Mouse (Mus musculus) cerebellum, postnatal 14 days (tissue): ENCODE results near the gene Hist1h2bf.
"Not testable (repeated sequence)": the region's sequence is repeated elsewhere in the genome, so short reads cannot be mapped to it uniquely, and the experiment has no call there.

ENCODE experiments used
- DNase-seq, 2 experiments: peaks; one replicate each; pipeline ENCODE4 v3.0.0; 2021; ENCODE audit warnings: mixed read lengths in 2 of 2

The Hist1h2bf gene

GRCm38 (mm10) chr13:23542225-23542980 lies 31.6 kb downstream of the Hist1h2bf start:
- not testable (repeated sequence) for DNase-seq

GRCm38 (mm10) chr13:23541497-23541896 lies 32.5 kb downstream of the Hist1h2bf start:
- no peak for DNase-seq

GRCm38 (mm10) chr13:23539821-23540220 lies 34.2 kb downstream of the Hist1h2bf start:
- DNase-seq, result not testable (repeated sequence)

- DNase-seq, result no peak
These were observed 35.7 kb downstream of the Hist1h2bf start for GRCm38 (mm10) chr13:23538249-23538648.

- no peak for DNase-seq
These were observed 36.8 kb downstream of the Hist1h2bf start for GRCm38 (mm10) chr13:23537006-23537710.

GRCm38 (mm10) chr13:23536076-23536822 lies 37.7 kb downstream of the Hist1h2bf start:
- no peak for DNase-seq

- peak; percentile 89 to 93 for DNase-seq
These were observed 38.6 kb downstream of the Hist1h2bf start, which contains the start of gene Hist1h3g for GRCm38 (mm10) chr13:23535137-23536075. Gene Hist1h3g, plus strand, starts transcription at chr13:23535422.

- DNase-seq, result no peak
These were observed 39.4 kb downstream of the Hist1h2bf start for GRCm38 (mm10) chr13:23534368-23535131.

- DNase-seq, result peak; percentile 73 to 79
These were observed 40.2 kb downstream of the Hist1h2bf start, which contains the start of gene Hist1h2af for GRCm38 (mm10) chr13:23533560-23534367. Gene Hist1h2af, plus strand, starts transcription at chr13:23533906.

GRCm38 (mm10) chr13:23532262-23533075 lies 41.5 kb downstream of the Hist1h2bf start:
- DNase-seq, result no peak

GRCm38 (mm10) chr13:23530901-23531875 lies 42.8 kb downstream of the Hist1h2bf start, which contains the start of gene Hist1h4h:
Gene Hist1h4h, plus strand, starts transcription at chr13:23531050.
- peak; percentile 97 to 99 for DNase-seq

- DNase-seq, result peak; percentile 75 to 80
These were observed 43.7 kb downstream of the Hist1h2bf start for GRCm38 (mm10) chr13:23530181-23530900.

- no peak for DNase-seq
These were observed 44.4 kb downstream of the Hist1h2bf start for GRCm38 (mm10) chr13:23529480-23530165.

GRCm38 (mm10) chr13:23529005-23529404 lies 45.0 kb downstream of the Hist1h2bf start:
- DNase-seq, result no peak

- DNase-seq, result peak; percentile 97
These were observed 47.7 kb downstream of the Hist1h2bf start for GRCm38 (mm10) chr13:23526312-23526711.

- no peak for DNase-seq
These were observed 48.1 kb downstream of the Hist1h2bf start for GRCm38 (mm10) chr13:23525901-23526300.

GRCm38 (mm10) chr13:23524654-23525053 lies 49.3 kb downstream of the Hist1h2bf start:
- DNase-seq, result peak; percentile 85
